Mouse (Mus musculus) bone marrow, adult 2 months (tissue): Measurements from ENCODE around the gene Cdc40. TPM values are rescaled to one million over a fixed set of nuclear protein-coding genes. Genes with fewer than 3 reads are reported as not detected.

Experiments used
- H3K27ac ChIP-seq: fragments of 200-500 bp; 2 replicates; pipeline ENCODE4 v1.5.1; 2012; ENCODE audit warnings: low read depth, mild to moderate bottlenecking, control low read depth, inconsistent platforms, low read length; ENCODE audit not compliant: control insufficient read depth, poor library complexity, insufficient read depth
- H3K4me1 ChIP-seq: fragments of 200-500 bp; 2 replicates; pipeline ENCODE4 v1.6.1; 2011; ENCODE audit warnings: low read length; ENCODE audit not compliant: control insufficient read depth, insufficient read depth
- H3K4me3 ChIP-seq: fragments of 200-500 bp; replicated peaks from 2 replicates; pipeline ENCODE3; 2011; ENCODE audit warnings: mild to moderate bottlenecking, low read depth, low read length, control low read depth; ENCODE audit not compliant: control insufficient read depth
- CTCF ChIP-seq: fragments of 200-500 bp; IDR thresholded peaks from 2 replicates; pipeline ENCODE4 v1.5.1; 2011; ENCODE audit warnings: low read length, control low read depth; ENCODE audit not compliant: control insufficient read depth, insufficient read depth
- POLR2A ChIP-seq: fragments of 200-500 bp; IDR thresholded peaks from 2 replicates; pipeline ENCODE4 v1.6.1; 2011; ENCODE audit warnings: low read depth, mild to moderate bottlenecking, control low read depth, low read length, borderline replicate concordance; ENCODE audit not compliant: control insufficient read depth
- WGBS: fragments of 180-500 bp; shearing (Covaris S2); methylation state at CpG from one replicate; pipeline ENCODE4 v1.1.7; 2018; 5-methylcytosine and 5-hydroxymethylcytosine counted together
- polyA plus RNA-seq: library from polyadenylated mRNA; stranded (reverse); fragments of >200 nt; gene quantifications from 2 replicates; pipeline ENCODE4 v1.2.4, GENCODE M21; 2011; ENCODE audit warnings: low replicate concordance; ENCODE audit not compliant: missing spikeins, insufficient read depth, insufficient read length

The Cdc40 gene
- polyA plus RNA-seq, 1 experiment: 20.6 TPM

- no peaks in the 10 kb centered on the region; the same call in 1 of the 2 replicates for H3K4me1 ChIP-seq
- 77% methylated on average over 3 of the region's 3 CpGs for WGBS
- no peak for TF ChIP-seq POLR2A
- TF ChIP-seq CTCF: no peak
- no peak overlapping the region for H3K4me3 ChIP-seq
- no peak overlapping the region for H3K27ac ChIP-seq
Observed at GRCm38 (mm10) chr10:40881236-40881635, 1.9 kb downstream of the Cdc40 start.

GRCm38 (mm10) chr10:40879969-40880368 is 3.1 kb downstream of the Cdc40 start:
- WGBS: 89% methylated on average over 9 of the region's 9 CpGs
- TF ChIP-seq CTCF (no peak), POLR2A (no peak)
- H3K27ac ChIP-seq: no peak overlapping the region
- no peak overlapping the region for H3K4me3 ChIP-seq
- no peaks in the 10 kb centered on the region; the same call in 1 of the 2 replicates for H3K4me1 ChIP-seq

GRCm38 (mm10) chr10:40878246-40878645 is 4.9 kb downstream of the Cdc40 start:
- WGBS: 78% methylated on average over 3 of the region's 3 CpGs
- Histone ChIP-seq H3K27ac (no peak overlapping the region), H3K4me3 (no peak overlapping the region), H3K4me1 (no peaks in the 10 kb centered on the region; the same call in 1 of the 2 replicates)
- no peak for TF ChIP-seq POLR2A
- no peak for TF ChIP-seq CTCF

GRCm38 (mm10) chr10:40872052-40872451 is 11.1 kb downstream of the Cdc40 start:
- Histone ChIP-seq H3K4me1 (no peaks in the 10 kb centered on the region), H3K27ac (no peak overlapping the region), H3K4me3 (no peak overlapping the region)
- TF ChIP-seq POLR2A: no peak
- TF ChIP-seq CTCF: no peak
- 52% methylated on average over 2 of the region's 2 CpGs for WGBS

GRCm38 (mm10) chr10:40871301-40871700 is 11.8 kb downstream of the Cdc40 start:
- Histone ChIP-seq H3K4me1 (no peaks in the 10 kb centered on the region), H3K4me3 (no peak overlapping the region), H3K27ac (no peak overlapping the region)
- 85% methylated on average over 2 of the region's 2 CpGs for WGBS
- no peak for TF ChIP-seq CTCF
- no peak for TF ChIP-seq POLR2A

GRCm38 (mm10) chr10:40868081-40868480 is 15.0 kb downstream of the Cdc40 start:
- 97% methylated on average over 2 of the region's 2 CpGs for WGBS
- H3K27ac ChIP-seq: no peak overlapping the region; the same call in 1 of the 2 replicates
- no peak overlapping the region for H3K4me3 ChIP-seq
- TF ChIP-seq CTCF (no peak), POLR2A (no peak)
- H3K4me1 ChIP-seq: no peaks in the 10 kb centered on the region

GRCm38 (mm10) chr10:40857599-40857998 is 25.5 kb downstream of the Cdc40 start:
- H3K27ac ChIP-seq: no peak overlapping the region
- H3K4me1 ChIP-seq: no peaks in the 10 kb centered on the region
- WGBS: 84% methylated on average over 8 of the region's 8 CpGs
- TF ChIP-seq CTCF (no peak), POLR2A (no peak)
- no peak overlapping the region for H3K4me3 ChIP-seq

GRCm38 (mm10) chr10:40856703-40857102 is 26.4 kb downstream of the Cdc40 start:
- no peaks in the 10 kb centered on the region for H3K4me1 ChIP-seq
- no peak for TF ChIP-seq POLR2A
- TF ChIP-seq CTCF: no peak
- no peak overlapping the region for H3K27ac ChIP-seq
- no peak overlapping the region for H3K4me3 ChIP-seq
- WGBS: 90% methylated on average over 7 of the region's 7 CpGs

GRCm38 (mm10) chr10:40855616-40856015 is 27.5 kb downstream of the Cdc40 start:
- Histone ChIP-seq H3K27ac (no peak overlapping the region), H3K4me1 (no peaks in the 10 kb centered on the region), H3K4me3 (no peak overlapping the region)
- no peak for TF ChIP-seq CTCF
- TF ChIP-seq POLR2A: no peak
- WGBS: 35% methylated on average over 2 of the region's 2 CpGs
